Mouse (Mus musculus) forebrain, embryonic 14.5 days (tissue): Measurements from ENCODE around the gene Hist1h2af. TPM values are rescaled to one million over a fixed set of nuclear protein-coding genes. Genes with fewer than 3 reads are reported as not detected.
A peak's percentile ranks its signal among the peaks of the same experiment; 100 is the strongest.
"Not testable (repeated sequence)": the region's sequence is repeated elsewhere in the genome, so short reads cannot be mapped to it uniquely, and the experiment has no call there.

Experiments used
- ATAC-seq: fragments of 200-750 bp; cut with Nextera tagmentation; 2 replicates; pipeline ENCODE4 v1.8.0; 2017; ENCODE audit warnings: mild to moderate bottlenecking, moderate library complexity
- DNase-seq: peaks from one replicate; pipeline ENCODE4 v3.0.0-alpha.2; 2015; ENCODE audit warnings: low spot score
- H3K27ac ChIP-seq: fragments of 300-500 bp; sonication (generic); 2 replicates; pipeline ENCODE4 v1.5.1; 2014; ENCODE audit warnings: low read depth, mild to moderate bottlenecking, control low read depth, low read length, moderate library complexity
- H3K27me3 ChIP-seq: fragments of 300-500 bp; sonication (generic); replicated peaks from 2 replicates; pipeline ENCODE4 v1.6.1; 2014; ENCODE audit warnings: low read length, control low read depth, mixed read lengths; ENCODE audit not compliant: control insufficient read depth, insufficient read depth
- H3K36me3 ChIP-seq: fragments of 300-500 bp; sonication (generic); 2 replicates; pipeline ENCODE4 v1.6.1; 2014; ENCODE audit warnings: low read length, control low read depth; ENCODE audit not compliant: control insufficient read depth, insufficient read depth
- H3K4me1 ChIP-seq: fragments of 300-500 bp; sonication (generic); 2 replicates; pipeline ENCODE4 v1.6.1; 2014; ENCODE audit warnings: antibody characterized with exemption, low read length, control low read depth; ENCODE audit not compliant: control insufficient read depth, insufficient read depth
- H3K4me2 ChIP-seq: fragments of 300-500 bp; sonication (generic); 2 replicates; pipeline ENCODE4 v1.6.1; 2014; ENCODE audit warnings: mild to moderate bottlenecking, control low read depth, low read length
- H3K4me3 ChIP-seq: fragments of 300-500 bp; sonication (generic); 2 replicates; pipeline ENCODE4 v1.5.1; 2014; ENCODE audit warnings: low read depth, low read length, control low read depth
- H3K9ac ChIP-seq: fragments of 300-500 bp; sonication (generic); 2 replicates; pipeline ENCODE4 v1.6.1; 2014; ENCODE audit warnings: mild to moderate bottlenecking, low read length, control low read depth, moderate library complexity
- H3K9me3 ChIP-seq: fragments of 300-500 bp; sonication (generic); replicated peaks from 2 replicates; pipeline ENCODE4 v1.6.1; 2016; ENCODE audit warnings: low read length, control low read depth, mixed read lengths; ENCODE audit not compliant: control insufficient read depth
- WGBS: fragments of 180-500 bp; shearing (Covaris S2); extraction: QIAGEN DNeasy Blood & Tissue Kit; methylation state at CpG from one replicate; pipeline ENCODE4 v1.1.7; 2014; 5-methylcytosine and 5-hydroxymethylcytosine counted together
- polyA plus RNA-seq: library from polyadenylated mRNA; unstranded; fragments of >200 nt; fragmentation: Nextera tagmentation; extraction: Ambion mirVana; gene quantifications from 2 replicates; pipeline ENCODE4 v1.2.1, GENCODE M21; 2014

Hist1h2af gene
- polyA plus RNA-seq, 1 experiment from 2014 or later, result 4.4 TPM

DNA sequence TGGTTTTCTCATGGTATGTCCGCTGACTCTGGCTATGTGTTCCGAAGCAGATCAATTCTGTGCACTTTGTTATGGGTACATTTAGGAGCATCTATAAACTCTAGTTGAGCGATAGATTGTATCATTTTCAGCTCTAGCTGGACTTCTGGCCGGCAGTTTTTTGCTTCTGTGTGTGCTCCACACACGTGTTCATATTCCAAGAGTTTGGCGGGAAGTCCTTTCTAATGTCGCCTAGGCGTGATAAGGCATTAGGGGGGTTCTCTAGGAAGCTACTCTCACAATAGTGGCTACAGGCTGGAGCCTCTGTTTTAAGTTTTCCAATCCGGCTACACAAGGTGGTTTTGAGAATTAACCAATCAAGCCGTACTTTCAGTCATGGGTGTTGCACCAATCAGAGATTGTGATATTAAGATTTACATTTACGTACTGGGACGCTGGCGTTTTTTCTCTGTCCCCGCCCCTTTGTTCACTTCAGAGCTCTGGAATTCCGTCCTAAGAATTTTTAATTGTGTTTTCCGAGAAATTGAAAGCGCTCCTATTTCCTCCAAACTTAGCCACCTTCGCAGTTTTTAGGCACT, 22.2 kb downstream of the Hist1h2af start:
- Histone ChIP-seq H3K4me1 (0 out of 2 replicates have a peak, but pooled peaks cover 8% of the 10 kb centered on the region), H3K9me3 (no peaks in the 10 kb centered on the region), H3K4me2 (peak overlapping the region; percentile 94), H3K4me3 (peak overlapping the region; percentile 53), H3K36me3 (no peaks in the 10 kb centered on the region), H3K27me3 (no peaks in the 10 kb centered on the region), H3K27ac (peak overlapping the region; percentile 95), H3K9ac (peak overlapping the region; percentile 88)
- WGBS, result 0% methylated on average over 18 of the region's 18 CpGs
- DNase-seq (peak; percentile 98), ATAC-seq (peak; percentile 76)

DNA sequence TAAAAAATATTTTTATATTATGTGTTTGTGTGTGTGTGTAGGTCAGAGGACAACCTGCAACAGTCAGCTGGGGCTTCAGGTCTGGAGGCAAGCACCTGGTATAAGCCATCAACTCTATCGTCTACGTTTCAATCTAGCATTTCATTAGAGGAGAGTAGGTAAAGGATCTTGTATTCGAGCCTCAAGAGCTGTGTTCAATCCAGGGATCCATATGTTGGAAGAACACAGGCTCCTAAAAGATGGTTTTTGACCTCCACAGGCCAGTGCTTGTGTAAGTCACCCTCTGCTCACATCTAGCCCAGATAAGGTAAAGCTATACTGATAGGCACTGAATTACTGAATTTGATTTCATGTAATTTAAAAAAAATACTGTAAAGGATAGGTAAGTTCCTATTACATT, 23.2 kb downstream of the Hist1h2af start:
- H3K36me3 ChIP-seq, result no peaks in the 10 kb centered on the region
- H3K9me3 ChIP-seq, result no peaks in the 10 kb centered on the region
- WGBS, result 68% methylated on average over 3 of the region's 3 CpGs
- peak overlapping the region; percentile 94; the same call in 1 of the 2 replicates for H3K4me2 ChIP-seq
- 0 out of 2 replicates have a peak overlapping the region, but pooled peaks have one; percentile 22 for H3K27ac ChIP-seq
- no peak overlapping the region for H3K4me3 ChIP-seq
- no peak for DNase-seq
- H3K4me1 ChIP-seq, result 0 out of 2 replicates have a peak, but pooled peaks cover 8% of the 10 kb centered on the region
- no peak for ATAC-seq
- no peaks in the 10 kb centered on the region for H3K27me3 ChIP-seq
- no peak overlapping the region for H3K9ac ChIP-seq

DNA sequence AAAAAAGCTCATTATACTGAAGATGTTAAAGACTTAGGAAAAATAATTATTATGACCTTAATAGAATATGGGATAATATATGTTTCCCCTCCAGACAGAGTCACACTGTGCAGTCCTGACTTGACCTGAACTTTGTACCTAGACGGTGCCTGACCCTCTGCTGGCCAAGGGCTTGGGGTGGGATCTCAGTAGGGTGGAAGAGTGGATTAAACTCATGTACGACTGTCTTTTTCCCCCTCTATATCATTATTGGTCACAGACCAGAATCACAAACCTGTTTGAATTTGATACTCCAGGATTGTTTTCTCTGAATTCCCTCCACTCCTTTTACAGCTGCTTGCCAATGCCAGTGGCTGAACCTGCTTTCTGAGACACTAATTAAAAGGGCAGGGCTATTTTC, 27.0 kb downstream of the Hist1h2af start:
- H3K4me3 ChIP-seq, H3K4me1 ChIP-seq, H3K9ac ChIP-seq, ATAC-seq, DNase-seq, H3K27me3 ChIP-seq, H3K9me3 ChIP-seq, H3K36me3 ChIP-seq: not testable (repeated sequence)
- H3K27ac ChIP-seq, result 0 out of 2 replicates have a peak overlapping the region, but pooled peaks have one; percentile 21
- 12% methylated on average over 2 of the region's 2 CpGs for WGBS
- H3K4me2 ChIP-seq, result peak overlapping the region; percentile 24; the same call in 1 of the 2 replicates

DNA sequence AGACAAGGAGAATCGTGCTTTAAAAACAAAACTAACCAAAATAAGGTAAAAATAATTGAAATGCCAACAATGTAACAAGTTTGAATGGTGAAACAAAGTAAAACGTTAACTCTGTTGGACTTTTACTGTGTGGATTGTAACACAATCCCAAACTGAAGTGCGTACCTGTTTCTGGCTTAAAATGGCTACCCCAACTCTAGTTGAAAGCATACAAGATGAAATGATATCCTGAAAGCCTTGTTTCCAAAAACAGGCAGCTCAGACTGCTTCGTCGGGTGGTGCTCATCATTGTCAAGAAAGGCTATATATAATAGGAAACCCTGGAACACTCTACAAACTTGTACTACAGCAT, 27.8 kb downstream of the Hist1h2af start:
- DNase-seq, ATAC-seq, H3K36me3 ChIP-seq, H3K4me1 ChIP-seq, H3K9me3 ChIP-seq, H3K27me3 ChIP-seq: not testable (repeated sequence)
- Histone ChIP-seq H3K9ac (peak overlapping the region; percentile 63; the same call in 1 of the 2 replicates), H3K4me2 (peak overlapping the region; percentile 68), H3K27ac (peak overlapping the region; percentile 98; the same call in 1 of the 2 replicates), H3K4me3 (peak overlapping the region; percentile 38)
- WGBS, result 0% methylated on average over 2 of the region's 5 CpGs

GRCm38 (mm10) chr13:23561883-23562659, 28.4 kb downstream of the Hist1h2af start, which contains the start of gene Hist1h3e:
Hist1h3e (minus strand) TSS chr13:23562369.
- peak; percentile 99 for DNase-seq
- not testable (repeated sequence) for H3K27me3 ChIP-seq, H3K4me1 ChIP-seq, H3K36me3 ChIP-seq, H3K9me3 ChIP-seq
- H3K9ac ChIP-seq, result peak within 1 kb of the TSS; percentile 66
- peak within 1 kb of the TSS; percentile 98 for H3K27ac ChIP-seq
- ATAC-seq, result peak; percentile 95
- H3K4me2 ChIP-seq, result peak within 1 kb of the TSS; percentile 68
- under 1% methylated on average over 33 of the region's 67 CpGs for WGBS
- peak within 1 kb of the TSS; percentile 38 for H3K4me3 ChIP-seq

- Histone ChIP-seq H3K4me3 (peak overlapping the region; percentile 38), H3K4me2 (peak overlapping the region; percentile 68), H3K9me3 (no peaks in the 10 kb centered on the region), H3K9ac (peak overlapping the region; percentile 66), H3K4me1 (0 out of 2 replicates have a peak, but pooled peaks cover 3% of the 10 kb centered on the region), H3K36me3 (no peaks in the 10 kb centered on the region), H3K27ac (peak overlapping the region; percentile 98), H3K27me3 (no peaks in the 10 kb centered on the region)
- ATAC-seq, result peak; percentile 54
- DNase-seq, result peak; percentile 91
- 2% methylated on average over 18 of the region's 18 CpGs for WGBS
Observed at GRCm38 (mm10) chr13:23562699-23563462, 29.2 kb downstream of the Hist1h2af start.

GRCm38 (mm10) chr13:23564482-23564881, 30.8 kb downstream of the Hist1h2af start:
- Histone ChIP-seq H3K27me3 (no peaks in the 10 kb centered on the region), H3K4me3 (no peak overlapping the region), H3K9ac (no peak overlapping the region), H3K27ac (no peak overlapping the region; the same call in 1 of the 2 replicates), H3K4me2 (no peak overlapping the region), H3K36me3 (no peaks in the 10 kb centered on the region), H3K4me1 (0 out of 2 replicates have a peak, but pooled peaks cover 3% of the 10 kb centered on the region), H3K9me3 (no peaks in the 10 kb centered on the region)
- DNase-seq, result no peak
- 92% methylated on average over 2 of the region's 2 CpGs for WGBS
- ATAC-seq, result no peak

DNA sequence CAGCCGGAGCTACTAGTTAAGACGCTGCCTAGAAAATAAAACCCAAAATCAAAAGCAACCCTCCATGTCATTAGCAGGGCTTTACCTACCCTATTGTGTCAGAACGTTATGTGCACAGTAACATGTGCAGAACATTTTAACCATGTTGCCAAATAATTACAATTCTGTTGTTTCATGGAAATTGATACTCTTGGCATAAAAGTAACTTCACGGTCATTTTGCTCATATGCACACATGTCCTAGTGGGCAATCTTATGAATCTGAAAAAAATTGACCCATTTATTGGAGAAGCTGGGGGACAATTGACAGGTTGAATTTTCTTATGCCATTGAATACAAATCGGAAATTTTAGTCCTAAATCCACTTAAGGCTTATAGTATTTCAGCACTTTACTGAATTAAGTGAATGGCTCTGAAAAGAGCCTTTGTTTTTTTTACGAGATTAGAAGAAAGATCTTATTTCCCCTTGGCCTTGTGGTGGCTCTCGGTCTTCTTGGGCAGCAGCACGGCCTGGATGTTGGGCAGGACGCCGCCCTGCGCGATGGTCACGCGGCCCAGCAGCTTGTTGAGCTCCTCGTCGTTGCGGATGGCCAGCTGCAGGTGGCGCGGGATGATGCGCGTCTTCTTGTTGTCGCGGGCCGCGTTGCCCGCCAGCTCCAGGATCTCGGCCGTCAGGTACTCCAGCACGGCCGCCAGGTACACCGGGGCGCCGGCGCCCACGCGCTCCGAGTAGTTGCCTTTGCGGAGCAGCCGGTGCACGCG, 36.7 kb downstream of the Hist1h2af start:
- ATAC-seq, H3K9me3 ChIP-seq: not testable (repeated sequence)

More for the DNA sequence above, 36.7 kb downstream of the Hist1h2af start:
- peak overlapping the region; percentile 93 for H3K27ac ChIP-seq
- DNase-seq, result peak; percentile 51
- peak overlapping the region; percentile 83 for H3K4me2 ChIP-seq
- peaks cover 17% of the 10 kb centered on the region for H3K4me1 ChIP-seq
- under 1% methylated on average over 24 of the region's 41 CpGs for WGBS
- H3K27me3 ChIP-seq, H3K36me3 ChIP-seq: not testable (repeated sequence)
- H3K9ac ChIP-seq, result peak overlapping the region; percentile 66
- peak overlapping the region; percentile 46 for H3K4me3 ChIP-seq
